Mouse (Mus musculus) ES-Bruce4 (cell line): ENCODE measurements around the gene Tbc1d8. TPM values are rescaled to one million over a fixed set of nuclear protein-coding genes. Genes with fewer than 3 reads are reported as not detected.

Source experiments
- H3K27ac ChIP-seq: 2 replicates; pipeline ENCODE4 v1.5.1; 2012; ENCODE audit warnings: low read length, inconsistent platforms; ENCODE audit not compliant: insufficient read depth
- H3K27me3 ChIP-seq: 2 replicates; pipeline ENCODE4 v1.6.1; 2012; ENCODE audit warnings: mild to moderate bottlenecking, low read length, inconsistent platforms; ENCODE audit not compliant: control insufficient read depth, poor library complexity, insufficient read depth, severe bottlenecking
- H3K36me3 ChIP-seq: 2 replicates; pipeline ENCODE4 v1.6.1; 2012; ENCODE audit warnings: inconsistent platforms, mild to moderate bottlenecking, low read length, moderate library complexity; ENCODE audit not compliant: control insufficient read depth, poor library complexity, insufficient read depth, severe bottlenecking
- H3K4me1 ChIP-seq: one replicate; pipeline ENCODE4 v1.8.1; 2011; ENCODE audit warnings: low read length; ENCODE audit not compliant: control insufficient read depth, insufficient read depth
- H3K4me3 ChIP-seq: 2 replicates; pipeline ENCODE4 v1.5.1; 2011; ENCODE audit warnings: low read depth, mild to moderate bottlenecking, low read length
- H3K9ac ChIP-seq: 2 replicates; pipeline ENCODE4 v1.6.1; 2012; ENCODE audit warnings: low read depth, mild to moderate bottlenecking, inconsistent platforms; ENCODE audit not compliant: poor library complexity, severe bottlenecking
- H3K9me3 ChIP-seq: replicated peaks from 2 replicates; pipeline ENCODE4 v1.6.1; 2012; ENCODE audit warnings: mild to moderate bottlenecking, low read length, inconsistent platforms; ENCODE audit not compliant: control insufficient read depth, poor library complexity, insufficient read depth, severe bottlenecking
- CTCF ChIP-seq: IDR thresholded peaks from one replicate; pipeline ENCODE4 v1.8.1; 2011; ENCODE audit warnings: low read depth, low read length
- EP300 ChIP-seq: IDR thresholded peaks from 2 replicates; pipeline ENCODE4 v1.6.1; 2011; ENCODE audit warnings: low read depth, low read length; ENCODE audit not compliant: insufficient read depth
- POLR2A ChIP-seq: IDR thresholded peaks from one replicate; pipeline ENCODE4 v1.8.1; 2011; ENCODE audit warnings: low read length; ENCODE audit not compliant: insufficient read depth
- polyA plus RNA-seq: library from polyadenylated mRNA; stranded (reverse); fragments of >200 nt; gene quantifications from 2 replicates; pipeline ENCODE4 v1.2.4, GENCODE M21; 2011; ENCODE audit warnings: low read depth; ENCODE audit not compliant: missing spikeins, insufficient read depth, insufficient read length

Gene Tbc1d8
- polyA plus RNA-seq, 1 experiment: 35.2 TPM

DNA sequence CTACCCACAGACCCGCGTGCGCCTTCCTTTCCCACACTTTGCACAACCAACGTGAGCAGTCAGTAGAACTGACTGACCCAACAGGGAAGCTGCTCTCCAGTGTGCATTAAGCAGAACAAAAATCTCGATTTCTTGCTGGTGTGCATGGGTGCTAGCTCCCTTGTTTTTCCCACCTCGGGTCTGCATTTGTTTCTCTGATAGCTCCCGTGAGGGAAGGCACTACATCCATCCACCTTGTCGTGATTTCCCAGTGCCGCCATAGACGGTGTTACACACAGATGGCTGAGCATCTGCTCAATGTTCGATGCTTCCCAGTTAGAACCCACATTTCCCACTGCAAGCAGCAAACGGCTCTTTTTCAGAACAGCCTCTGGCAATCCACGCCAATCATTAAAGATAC, 16.5 kb downstream of the Tbc1d8 start:
- Histone ChIP-seq H3K9ac (no peak overlapping the region), H3K4me3 (no peak overlapping the region)

DNA sequence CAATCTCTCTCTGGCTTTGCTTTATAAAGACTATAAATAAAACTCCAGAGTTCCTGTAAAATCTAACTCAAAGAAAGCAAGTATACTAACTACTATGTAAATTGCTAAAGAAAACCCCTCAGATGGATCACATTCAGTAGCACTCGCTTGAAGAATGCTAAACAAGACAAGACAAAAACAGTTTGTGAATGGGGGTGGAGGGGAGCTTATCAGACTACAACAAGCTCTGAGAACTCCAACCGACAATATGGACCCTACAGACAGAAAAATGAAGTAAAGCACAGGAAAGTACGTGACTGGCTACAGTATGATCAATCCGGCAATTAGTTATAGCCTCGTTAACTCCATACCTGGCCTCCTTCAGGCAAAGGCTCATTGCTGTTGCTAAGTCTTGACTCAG, 18.1 kb downstream of the Tbc1d8 start:
- Histone ChIP-seq H3K4me1 (peaks cover 9% of the 10 kb centered on the region), H3K4me3 (no peak overlapping the region), H3K9me3 (no peaks in the 10 kb centered on the region), H3K27ac (no peak overlapping the region), H3K9ac (no peak overlapping the region), H3K36me3 (no peaks in the 10 kb centered on the region), H3K27me3 (no peaks in the 10 kb centered on the region)
- TF ChIP-seq CTCF (no peak), POLR2A (no peak), EP300 (no peak)

More for the DNA sequence above, 16.5 kb downstream of the Tbc1d8 start:
- TF ChIP-seq POLR2A: no peak
- TF ChIP-seq EP300: no peak
- TF ChIP-seq CTCF: no peak
- Histone ChIP-seq H3K9me3 (no peaks in the 10 kb centered on the region), H3K36me3 (no peaks in the 10 kb centered on the region), H3K27me3 (no peaks in the 10 kb centered on the region), H3K27ac (no peak overlapping the region), H3K4me1 (peaks cover 6% of the 10 kb centered on the region)

DNA sequence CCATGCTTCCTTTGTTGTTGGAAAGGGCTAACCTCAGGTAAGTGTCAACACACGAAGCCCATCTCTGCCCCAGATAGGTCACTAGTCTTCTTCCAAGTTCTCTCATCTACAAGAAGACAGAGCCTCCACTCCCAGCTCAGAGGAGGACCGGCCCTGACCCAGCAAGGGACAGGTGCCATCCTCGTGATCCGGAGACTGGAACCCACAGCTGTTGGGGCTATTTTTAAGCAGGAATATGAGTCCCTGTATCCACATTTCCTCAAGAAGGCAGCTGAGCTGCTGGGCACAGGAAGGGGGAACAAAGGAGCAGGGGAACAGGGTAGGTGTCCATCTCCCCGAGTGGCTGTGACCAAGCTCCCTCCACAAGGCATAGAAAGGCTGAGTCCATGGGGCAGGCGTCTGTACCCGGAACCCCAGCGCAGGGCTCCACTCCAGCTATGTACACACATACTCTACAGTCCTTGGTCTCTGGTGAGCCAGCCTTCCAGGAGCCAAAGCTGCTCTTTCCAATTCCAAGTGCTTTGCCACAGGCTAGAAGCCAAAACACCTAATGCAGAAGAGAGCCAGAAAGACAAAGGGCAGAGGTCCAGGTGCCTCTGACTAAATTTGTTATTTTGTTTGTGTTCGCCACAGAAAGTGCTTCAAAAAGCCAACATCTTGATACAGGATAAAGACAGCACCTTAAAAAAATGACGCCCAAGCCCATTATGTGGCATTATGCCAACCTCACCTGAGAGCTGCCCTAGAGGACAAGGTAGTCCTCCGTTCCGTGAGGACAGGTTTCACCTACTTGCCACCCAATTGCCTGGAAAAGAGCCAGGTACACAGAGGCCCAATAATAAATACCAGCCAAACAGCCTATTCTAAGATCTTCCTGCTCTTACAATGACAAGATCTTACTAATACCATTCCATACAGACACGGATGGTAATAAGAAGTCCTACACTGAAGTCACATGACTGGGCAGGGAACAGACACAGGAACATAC, 20.4 kb downstream of the Tbc1d8 start:
- Histone ChIP-seq H3K36me3 (no peaks in the 10 kb centered on the region), H3K4me3 (no peak overlapping the region), H3K9ac (no peak overlapping the region), H3K27me3 (no peaks in the 10 kb centered on the region), H3K4me1 (peaks cover 9% of the 10 kb centered on the region), H3K9me3 (no peaks in the 10 kb centered on the region), H3K27ac (no peak overlapping the region)
- TF ChIP-seq EP300: no peak
- TF ChIP-seq POLR2A: no peak
- TF ChIP-seq CTCF: no peak

DNA sequence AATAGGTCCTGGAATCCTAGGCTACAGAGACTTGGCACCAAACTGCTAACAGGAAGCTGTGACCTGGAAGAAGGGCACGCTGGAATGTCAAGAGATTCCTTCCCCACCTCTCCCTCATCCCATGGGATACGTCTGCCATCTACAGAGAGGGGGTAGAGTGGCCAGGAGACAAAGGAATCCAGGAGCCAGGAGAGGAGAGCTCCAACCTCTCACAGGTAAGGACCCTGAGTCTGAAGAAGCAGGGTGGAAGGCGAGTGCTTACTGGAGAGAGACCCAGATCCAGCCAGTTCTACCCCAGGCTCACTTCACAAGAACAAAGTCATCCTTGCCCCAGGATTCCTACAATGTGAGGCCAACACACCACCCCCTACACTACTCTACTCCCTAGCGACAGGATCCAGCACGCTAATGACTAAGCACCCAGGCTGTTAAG, 22.1 kb downstream of the Tbc1d8 start:
- TF ChIP-seq EP300 (no peak), POLR2A (no peak), CTCF (no peak)
- H3K9ac ChIP-seq: no peak overlapping the region
- no peak overlapping the region for H3K4me3 ChIP-seq
- no peak overlapping the region for H3K27ac ChIP-seq
- H3K36me3 ChIP-seq: no peaks in the 10 kb centered on the region
- no peaks in the 10 kb centered on the region for H3K9me3 ChIP-seq
- H3K27me3 ChIP-seq: no peaks in the 10 kb centered on the region
- H3K4me1 ChIP-seq: peaks cover 5% of the 10 kb centered on the region

DNA sequence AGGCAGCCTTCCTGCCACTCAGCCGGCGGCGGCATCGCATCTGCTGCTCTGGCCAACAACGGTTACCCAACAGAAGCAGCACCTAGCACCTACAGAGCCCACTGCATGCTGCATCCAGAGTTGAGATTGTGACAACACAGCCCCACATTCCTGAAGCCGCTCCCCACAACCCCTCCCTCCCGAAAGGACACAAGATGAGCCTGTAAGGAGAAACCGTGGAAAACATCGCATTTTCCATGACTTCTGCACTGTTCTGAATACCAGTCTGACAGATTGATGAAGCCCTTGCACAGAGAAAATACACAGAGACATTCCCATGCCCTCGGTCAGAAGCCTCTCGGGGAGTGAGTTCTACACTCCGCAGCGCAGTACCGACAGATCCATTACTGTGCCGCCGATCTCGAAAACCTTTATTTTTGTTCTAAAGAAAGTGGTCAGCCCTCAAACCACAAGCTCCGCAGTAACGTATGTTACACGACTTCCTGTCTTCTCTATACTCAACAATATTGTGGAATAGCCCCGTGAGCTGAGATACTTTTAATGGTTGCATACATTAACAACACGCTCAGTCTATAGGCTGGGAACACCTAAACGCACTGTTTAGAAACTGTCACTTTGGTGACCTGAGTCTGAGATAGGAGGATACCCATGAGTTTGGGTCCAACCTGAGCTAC, 23.1 kb downstream of the Tbc1d8 start:
- Histone ChIP-seq H3K27ac (no peak overlapping the region), H3K27me3 (no peaks in the 10 kb centered on the region), H3K9ac (no peak overlapping the region), H3K36me3 (no peaks in the 10 kb centered on the region), H3K4me1 (peaks cover 7% of the 10 kb centered on the region), H3K4me3 (no peak overlapping the region), H3K9me3 (no peaks in the 10 kb centered on the region)
- TF ChIP-seq POLR2A (no peak), EP300 (no peak)

DNA sequence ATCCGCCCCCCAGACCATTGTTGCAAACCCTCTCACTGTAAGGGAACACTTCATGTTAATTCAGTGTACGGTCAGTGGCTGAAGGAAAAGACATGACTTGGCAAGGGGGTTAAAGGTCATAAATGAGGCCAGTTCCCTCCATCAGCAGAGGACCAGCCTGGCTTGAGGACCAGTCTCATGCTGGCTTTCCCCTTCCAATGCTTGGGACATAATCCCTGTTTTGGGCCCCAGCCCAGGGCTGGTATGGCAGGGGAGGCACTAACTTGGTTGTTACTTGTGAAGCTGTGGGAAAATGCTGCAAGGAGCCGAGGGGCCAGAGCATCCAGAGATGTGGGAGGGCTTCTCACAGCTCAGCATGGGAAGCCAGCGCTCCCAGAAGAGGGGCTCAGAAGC, 23.8 kb downstream of the Tbc1d8 start:
- Histone ChIP-seq H3K9ac (no peak overlapping the region), H3K4me3 (no peak overlapping the region), H3K4me1 (peaks cover 11% of the 10 kb centered on the region), H3K27me3 (no peaks in the 10 kb centered on the region), H3K27ac (no peak overlapping the region), H3K36me3 (no peaks in the 10 kb centered on the region), H3K9me3 (no peaks in the 10 kb centered on the region)
- TF ChIP-seq EP300 (no peak), POLR2A (no peak), CTCF (no peak)
